Mouse (Mus musculus) embryo, embryonic 9.5 days (tissue): Measurements from ENCODE around the gene Egln1.
A peak's percentile ranks its signal among the peaks of the same experiment; 100 is the strongest.

Experiments used
- DNase-seq: peaks from one replicate; pipeline ENCODE4 v3.0.0-alpha.2; 2017; ENCODE audit errors: extremely low spot score

Egln1 gene

GRCm38 (mm10) chr8:124909936-124910335 is 39.2 kb downstream of the Egln1 start:
- DNase-seq = no peak

- no peak for DNase-seq
Observed at GRCm38 (mm10) chr8:124905482-124905881, 43.6 kb downstream of the Egln1 start.

GRCm38 (mm10) chr8:124903198-124903597 is 45.9 kb downstream of the Egln1 start:
- DNase-seq = no peak

- DNase-seq = no peak
Observed at GRCm38 (mm10) chr8:124898251-124898905, 50.7 kb downstream of the Egln1 start.

GRCm38 (mm10) chr8:124897386-124898250 is 51.5 kb downstream of the Egln1 start, which contains the start of the genes Exoc8 and Sprtn:
Gene Exoc8, minus strand, starts transcription at chr8:124897705.
Gene Sprtn, plus strand, starts transcription at chr8:124897886.
- DNase-seq = peak; percentile 97

GRCm38 (mm10) chr8:124896632-124897385 is 52.3 kb downstream of the Egln1 start:
- DNase-seq = peak; percentile 76

- DNase-seq = no peak
Observed at GRCm38 (mm10) chr8:124896010-124896631, 53.0 kb downstream of the Egln1 start.

- no peak for DNase-seq
Observed at GRCm38 (mm10) chr8:124892596-124892995, 56.5 kb downstream of the Egln1 start.

GRCm38 (mm10) chr8:124888385-124888784 is 60.7 kb downstream of the Egln1 start:
- no peak for DNase-seq

- no peak for DNase-seq
Observed at GRCm38 (mm10) chr8:124878946-124879526, 70.1 kb downstream of the Egln1 start.

GRCm38 (mm10) chr8:124878141-124878540 is 71.0 kb downstream of the Egln1 start:
- DNase-seq = no peak

- no peak for DNase-seq
Observed at GRCm38 (mm10) chr8:124872690-124873089, 76.4 kb downstream of the Egln1 start.

GRCm38 (mm10) chr8:124872081-124872480 is 77.0 kb downstream of the Egln1 start:
- no peak for DNase-seq

- no peak for DNase-seq
Observed at GRCm38 (mm10) chr8:124871474-124871873, 77.7 kb downstream of the Egln1 start.

- DNase-seq = no peak
Observed at GRCm38 (mm10) chr8:124869708-124870107, 79.4 kb downstream of the Egln1 start.

- no peak for DNase-seq
Observed at GRCm38 (mm10) chr8:124867126-124867525, 82.0 kb downstream of the Egln1 start.

GRCm38 (mm10) chr8:124866669-124867068 is 82.5 kb downstream of the Egln1 start:
- no peak for DNase-seq

- peak; percentile 36 for DNase-seq
Observed at GRCm38 (mm10) chr8:124863729-124864128, 85.4 kb downstream of the Egln1 start.

- DNase-seq = no peak
Observed at GRCm38 (mm10) chr8:124863163-124863677, 85.9 kb downstream of the Egln1 start.

- peak; percentile 96 for DNase-seq
Observed at GRCm38 (mm10) chr8:124862321-124863162, 86.6 kb downstream of the Egln1 start, which contains the start of the genes Gnpat and 2810004N23Rik. Gene Gnpat, plus strand, starts transcription at chr8:124863033. Gene 2810004N23Rik, minus strand, starts transcription at chr8:124863120.
